Mouse (Mus musculus) intestine, embryonic 16.5 days (tissue): Measurements from ENCODE around the gene Crygs. TPM values are rescaled to one million over a fixed set of nuclear protein-coding genes. Genes with fewer than 3 reads are reported as not detected.

Experiments
- ATAC-seq: fragments of 200-750 bp; cut with Nextera tagmentation; 2 replicates; pipeline ENCODE4 v1.8.0; 2017; ENCODE audit warnings: moderate TSS enrichment, moderate library complexity
- H3K27ac ChIP-seq: fragments of 300-500 bp; sonication (generic); 2 replicates; pipeline ENCODE4 v1.5.1; 2014; ENCODE audit warnings: mild to moderate bottlenecking, low read length
- H3K27me3 ChIP-seq: fragments of 300-500 bp; sonication (generic); replicated peaks from 2 replicates; pipeline ENCODE4 v1.6.1; 2014; ENCODE audit warnings: low read length, control low read depth, mixed read lengths; ENCODE audit not compliant: control insufficient read depth, insufficient read depth
- H3K36me3 ChIP-seq: fragments of 300-500 bp; sonication (generic); 2 replicates; pipeline ENCODE4 v1.6.1; 2014; ENCODE audit warnings: low read length, control low read depth; ENCODE audit not compliant: control insufficient read depth, insufficient read depth
- H3K4me1 ChIP-seq: fragments of 300-500 bp; sonication (generic); 2 replicates; pipeline ENCODE4 v1.6.1; 2014; ENCODE audit warnings: low read length, control low read depth, mixed read lengths; ENCODE audit not compliant: control insufficient read depth, insufficient read depth
- H3K4me2 ChIP-seq: fragments of 300-500 bp; sonication (generic); 2 replicates; pipeline ENCODE4 v1.6.1; 2014; ENCODE audit warnings: low read depth, low read length, control low read depth
- H3K4me3 ChIP-seq: fragments of 300-500 bp; sonication (generic); 2 replicates; pipeline ENCODE4 v1.5.1; 2014; ENCODE audit warnings: mild to moderate bottlenecking, low read length
- H3K9ac ChIP-seq: fragments of 300-500 bp; sonication (generic); 2 replicates; pipeline ENCODE4 v1.6.1; 2014; ENCODE audit warnings: low read depth, low read length
- H3K9me3 ChIP-seq: fragments of 300-500 bp; sonication (generic); 2 replicates; pipeline ENCODE4 v1.6.1; 2016; ENCODE audit warnings: low read length, control low read depth; ENCODE audit not compliant: control insufficient read depth
- WGBS: fragments of 180-500 bp; shearing (Covaris S2); extraction: QIAGEN DNeasy Blood & Tissue Kit; methylation state at CpG from one replicate; pipeline ENCODE4 v1.1.7; 2014; 5-methylcytosine and 5-hydroxymethylcytosine counted together
- polyA plus RNA-seq: library from polyadenylated mRNA; unstranded; fragments of >200 nt; fragmentation: Nextera tagmentation; extraction: Ambion mirVana; gene quantifications from 2 replicates; pipeline ENCODE4 v1.2.1, GENCODE M21; 2015

The Crygs gene
- polyA plus RNA-seq, 1 experiment from 2014 or later: not detected

- Histone ChIP-seq H3K4me3 (no peak overlapping the region), H3K36me3 (no peaks in the 10 kb centered on the region)
Observed at GRCm38 (mm10) chr16:22766738-22767211, 44.6 kb downstream of the Crygs start.

DNA sequence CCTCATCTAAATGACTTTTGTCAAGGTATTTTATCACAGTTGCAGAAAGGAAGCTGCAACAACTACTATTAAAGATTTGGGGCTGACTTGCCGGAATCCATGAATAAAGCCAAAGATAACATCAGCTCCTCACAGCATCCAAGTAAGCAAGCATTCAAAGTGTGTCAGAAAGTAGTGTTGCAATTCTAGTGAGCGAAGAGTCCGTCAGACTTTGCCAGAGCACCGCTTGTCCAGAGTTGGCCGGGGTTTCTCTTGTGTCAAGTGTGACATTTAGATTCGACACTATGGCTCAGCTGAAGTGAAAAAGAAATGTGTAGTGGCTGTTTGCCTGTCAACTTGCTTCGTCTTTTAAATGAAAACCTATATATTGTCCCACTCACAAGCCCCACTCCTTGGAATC lies 45.8 kb downstream of the Crygs start:
- Histone ChIP-seq H3K9me3 (no peaks in the 10 kb centered on the region), H3K4me2 (no peak overlapping the region), H3K9ac (no peak overlapping the region), H3K27ac (no peak overlapping the region), H3K36me3 (no peaks in the 10 kb centered on the region), H3K4me3 (no peak overlapping the region), H3K4me1 (no peaks in the 10 kb centered on the region), H3K27me3 (no peaks in the 10 kb centered on the region)
- ATAC-seq: no peak
- WGBS: 89% methylated on average over 7 of the region's 7 CpGs

More at GRCm38 (mm10) chr16:22766738-22767211, 44.6 kb downstream of the Crygs start:
- H3K27ac ChIP-seq: no peak overlapping the region
- ATAC-seq: no peak
- H3K9ac ChIP-seq: no peak overlapping the region
- 79% methylated on average over 16 of the region's 16 CpGs for WGBS
- no peaks in the 10 kb centered on the region for H3K4me1 ChIP-seq
- H3K9me3 ChIP-seq: no peaks in the 10 kb centered on the region
- no peaks in the 10 kb centered on the region for H3K27me3 ChIP-seq
- H3K4me2 ChIP-seq: no peak overlapping the region

Other genes with a start within 250 kb of the Crygs start
- 5.5 and 5.9 TPM in 2 replicates for gene Dgkg, start 154.4 kb downstream of the Crygs start, polyA plus RNA-seq
- 31.0 and 31.6 TPM in 2 replicates for gene Tbccd1, start 46.1 kb upstream of the Crygs start, polyA plus RNA-seq
- gene Dnajb11, start 46.3 kb upstream of the Crygs start, polyA plus RNA-seq: 118 and 129 TPM in 2 replicates
- gene Ahsg, start 79.7 kb upstream of the Crygs start, polyA plus RNA-seq: 24.4 and 59.9 TPM in 2 replicates
- 0.49 TPM in 1 of 2 replicates, not detected in the other for gene Fetub, start 106.8 kb upstream of the Crygs start, polyA plus RNA-seq
- gene Hrg, start 139.5 kb upstream of the Crygs start, polyA plus RNA-seq: 0.07 TPM in 1 of 2 replicates, not detected in the other
- 0.66 and 0.76 TPM in 2 replicates for gene Kng2, start 217.9 kb upstream of the Crygs start, polyA plus RNA-seq
- gene Kng1, start 246.3 kb upstream of the Crygs start, polyA plus RNA-seq: 5.4 and 15.1 TPM in 2 replicates